Mouse (Mus musculus) small intestine, adult 2 months (tissue): Measurements from ENCODE around the gene Tmem107.

Experiments
- CTCF ChIP-seq: fragments of 200-500 bp; IDR thresholded peaks from 2 replicates; pipeline ENCODE4 v1.5.1; 2012; ENCODE audit warnings: low read depth, mild to moderate bottlenecking, control low read depth, inconsistent platforms, low read length, moderate library complexity, mixed read lengths; ENCODE audit not compliant: insufficient replicate concordance, insufficient read length; ENCODE audit errors: extremely low read depth
- POLR2A ChIP-seq: fragments of 200-500 bp; IDR thresholded peaks from 2 replicates; pipeline ENCODE4 v1.6.1; 2012; ENCODE audit warnings: low read depth, mild to moderate bottlenecking, control low read depth, inconsistent platforms, low read length, moderate library complexity

DNA sequence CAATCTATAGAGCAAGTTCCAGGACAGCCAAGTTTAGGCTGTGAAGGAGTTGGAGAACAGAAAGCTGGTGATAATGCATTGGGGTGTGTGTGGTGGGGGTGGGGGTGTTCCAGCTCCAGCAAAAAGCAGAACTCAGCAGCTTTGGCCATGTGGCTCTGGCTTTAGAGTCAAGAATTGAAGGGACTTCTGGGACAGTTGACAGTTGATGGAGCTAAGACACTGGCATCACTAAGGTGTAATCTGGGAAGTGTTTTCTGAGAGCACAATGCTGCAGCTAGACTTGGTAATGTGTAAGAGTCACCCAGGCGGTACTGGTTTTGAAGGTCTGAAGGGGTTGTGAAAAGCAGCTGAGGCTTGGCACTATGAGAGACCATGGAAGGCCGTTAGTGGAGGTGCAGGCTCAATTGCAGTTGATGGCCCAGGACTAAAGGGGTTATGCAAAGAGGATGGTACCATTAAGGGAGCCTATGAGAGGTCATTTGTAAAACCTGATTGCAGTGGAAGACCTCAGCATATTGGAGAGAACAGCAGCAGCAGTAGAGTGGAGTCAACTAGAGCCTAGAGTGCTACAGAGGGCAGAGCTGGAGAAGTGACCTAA is 17.7 kb upstream of the Tmem107 start:
- TF ChIP-seq CTCF (no peak), POLR2A (no peak)
